Mouse (Mus musculus) ES-E14 (cell line): ENCODE data around the gene Supt3. TPM values are rescaled to one million over a fixed set of nuclear protein-coding genes. Genes with fewer than 3 reads are reported as not detected.

ENCODE experiments used
- DNase-seq: peaks from one replicate; pipeline ENCODE4 v3.0.0-alpha.2; 2013; ENCODE audit warnings: low read depth, low spot score
- H3K27ac ChIP-seq: 2 replicates; pipeline ENCODE4 v1.5.1; 2012; ENCODE audit warnings: low read depth, mild to moderate bottlenecking, low read length, moderate library complexity, mixed read lengths; ENCODE audit not compliant: poor library complexity, insufficient read depth, severe bottlenecking
- H3K36me3 ChIP-seq: 2 replicates; pipeline ENCODE4 v1.6.1; 2012; ENCODE audit warnings: mild to moderate bottlenecking, low read length, moderate library complexity, mixed read lengths; ENCODE audit not compliant: control insufficient read depth, poor library complexity, insufficient read depth, severe bottlenecking
- H3K4me1 ChIP-seq, 2 experiments: fragments of 150-350 bp in 1 of 2; sonication (generic) in 1 of 2; 2 replicates each; pipeline ENCODE4 v1.6.1; 2012; ENCODE audit warnings: low read length in 2 of 2, mild to moderate bottlenecking in 1 of 2, mixed read lengths in 1 of 2; ENCODE audit not compliant: control insufficient read depth in 2 of 2, insufficient read depth in 2 of 2, poor library complexity in 1 of 2
- H3K4me3 ChIP-seq, 2 experiments: fragments of 150-350 bp in 1 of 2; sonication (generic) in 1 of 2; 2 replicates each; pipeline ENCODE4 v1.5.1; 2012; ENCODE audit warnings: low read length in 2 of 2, low read depth in 1 of 2, mild to moderate bottlenecking in 1 of 2, mixed read lengths in 1 of 2; ENCODE audit not compliant: insufficient read depth in 1 of 2, poor library complexity in 1 of 2, severe bottlenecking in 1 of 2
- H3K9ac ChIP-seq: 2 replicates; pipeline ENCODE4 v1.6.1; 2012; ENCODE audit warnings: low read depth, mild to moderate bottlenecking, low read length, mixed read lengths; ENCODE audit not compliant: poor library complexity, insufficient read depth, severe bottlenecking
- H3K9me3 ChIP-seq: fragments of 150-350 bp; sonication (generic); 2 replicates; pipeline ENCODE4 v1.6.1; 2012; ENCODE audit warnings: low read depth, mild to moderate bottlenecking, low read length; ENCODE audit not compliant: control insufficient read depth, insufficient read depth
- CHD2 ChIP-seq: IDR thresholded peaks from 2 replicates; pipeline ENCODE4 v1.6.1; 2014; ENCODE audit warnings: mild to moderate bottlenecking, low read depth, low read length, inconsistent platforms
- HCFC1 ChIP-seq: IDR thresholded peaks from 2 replicates; pipeline ENCODE4 v1.6.1; 2012; ENCODE audit warnings: low read length, inconsistent platforms, borderline replicate concordance; ENCODE audit not compliant: insufficient read depth
- MAFK ChIP-seq: IDR thresholded peaks from 2 replicates; pipeline ENCODE4 v1.6.1; 2014; ENCODE audit warnings: mild to moderate bottlenecking, low read depth, low read length, inconsistent platforms; ENCODE audit not compliant: insufficient read depth
- ZC3H11A ChIP-seq: IDR thresholded peaks from 2 replicates; pipeline ENCODE4 v1.6.1; 2012; ENCODE audit warnings: low read depth, mild to moderate bottlenecking, inconsistent platforms, low read length, borderline replicate concordance
- ZNF384 ChIP-seq: IDR thresholded peaks from 2 replicates; pipeline ENCODE4 v1.6.1; 2012; ENCODE audit warnings: low read depth, low read length, inconsistent platforms
- in situ Hi-C, 2 experiments: fragments of 600-800 bp; cut with MboI; formaldehyde crosslinking; loops; one replicate each; pipeline ENCODE4 v1.15.1; 2025; ENCODE audit warnings: low sequenced_read_pairs in 2 of 2, inconsistent platforms in 1 of 2; ENCODE audit not compliant: unreplicated experiment in 2 of 2
- total RNA-seq: library from RNA; depleted of rRNA; stranded (reverse); fragments of 300-350 nt; gene quantifications from 2 replicates; pipeline ENCODE4 v1.2.3, GENCODE M21; 2012

Gene Supt3
- total RNA-seq, 1 experiment = 4.9 TPM

DNA sequence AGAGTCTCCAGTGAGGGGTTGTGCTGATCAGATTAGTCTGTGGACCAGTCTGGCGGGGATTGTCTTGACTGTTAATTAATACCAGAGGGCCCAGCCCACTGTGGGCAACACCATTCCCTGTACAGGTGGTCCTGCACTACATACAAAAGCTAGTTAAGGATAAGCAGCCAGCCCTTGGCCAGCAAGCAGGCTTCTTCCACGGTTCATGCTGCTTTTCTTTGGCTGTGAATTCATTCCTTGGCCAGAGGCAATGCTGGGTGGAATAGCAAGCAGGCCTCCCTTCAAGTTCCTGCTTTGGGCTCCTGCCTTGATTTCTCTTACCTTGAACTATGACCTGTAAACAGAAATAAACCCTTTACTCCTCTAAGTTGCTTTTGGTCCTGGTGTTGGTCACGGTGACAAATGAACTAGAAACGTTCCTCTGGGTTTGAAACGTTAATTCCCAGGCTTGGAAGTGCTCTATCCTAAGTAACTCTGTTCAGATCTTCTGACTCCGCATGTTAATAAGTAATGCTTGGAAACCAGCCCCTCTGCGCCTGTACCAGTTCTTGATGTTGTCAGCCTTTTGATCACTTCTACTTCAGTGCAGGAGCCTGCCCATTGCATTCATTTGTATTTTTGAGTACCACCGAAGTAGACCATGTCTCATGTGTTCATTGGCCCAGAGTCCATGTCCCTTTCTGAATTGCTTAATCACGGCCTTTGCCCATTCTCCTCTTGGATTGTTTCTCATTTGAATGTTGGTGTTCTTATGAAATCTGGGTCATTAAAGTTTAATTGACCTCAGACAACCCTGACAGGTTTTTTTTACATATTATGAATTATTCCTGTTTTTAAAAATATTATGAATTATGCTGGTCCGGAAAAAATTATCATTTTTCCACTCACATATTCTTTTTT lies 356.8 kb downstream of the Supt3 start:
- no peak overlapping the region for H3K27ac ChIP-seq
- no peak for DNase-seq
- H3K4me1 ChIP-seq = no peaks in the 10 kb centered on the region
- no peak overlapping the region for H3K9ac ChIP-seq
- no peaks in the 10 kb centered on the region for H3K36me3 ChIP-seq
- TF ChIP-seq ZNF384 (no peak), MAFK (no peak), ZC3H11A (no peak), CHD2 (no peak), HCFC1 (no peak)
- H3K4me3 ChIP-seq = no peak overlapping the region
- no peaks in the 10 kb centered on the region for H3K9me3 ChIP-seq
- in situ Hi-C loops = no loop called here

DNA sequence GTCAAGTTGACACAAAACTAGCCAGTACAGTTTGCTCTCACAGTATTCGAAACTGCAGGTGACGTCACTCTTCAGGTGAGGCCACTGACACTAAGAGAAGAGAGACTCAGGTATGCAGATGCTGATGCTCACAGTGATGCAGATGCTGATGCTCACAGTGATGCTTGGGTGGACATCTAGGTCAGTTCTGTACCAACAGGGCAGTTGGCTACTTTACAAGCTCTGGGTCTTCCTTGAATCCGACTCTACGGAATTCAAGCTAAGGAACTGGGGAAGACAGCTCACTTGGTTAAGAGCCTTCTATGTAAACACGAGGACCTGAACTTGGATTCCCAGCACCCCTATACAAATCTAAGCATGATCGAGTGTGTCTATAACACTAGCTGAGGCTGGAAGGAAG lies 359.5 kb downstream of the Supt3 start:
- H3K27ac ChIP-seq = no peak overlapping the region
- TF ChIP-seq ZC3H11A = no peak
- TF ChIP-seq HCFC1 = no peak
- no peak for TF ChIP-seq CHD2
- TF ChIP-seq ZNF384 = no peak
- TF ChIP-seq MAFK = no peak
- no peaks in the 10 kb centered on the region for H3K9me3 ChIP-seq
- H3K9ac ChIP-seq = no peak overlapping the region
- no peak overlapping the region for H3K4me3 ChIP-seq
- in situ Hi-C loops = no loop called here
- DNase-seq = no peak
- no peaks in the 10 kb centered on the region for H3K36me3 ChIP-seq
- no peaks in the 10 kb centered on the region for H3K4me1 ChIP-seq

DNA sequence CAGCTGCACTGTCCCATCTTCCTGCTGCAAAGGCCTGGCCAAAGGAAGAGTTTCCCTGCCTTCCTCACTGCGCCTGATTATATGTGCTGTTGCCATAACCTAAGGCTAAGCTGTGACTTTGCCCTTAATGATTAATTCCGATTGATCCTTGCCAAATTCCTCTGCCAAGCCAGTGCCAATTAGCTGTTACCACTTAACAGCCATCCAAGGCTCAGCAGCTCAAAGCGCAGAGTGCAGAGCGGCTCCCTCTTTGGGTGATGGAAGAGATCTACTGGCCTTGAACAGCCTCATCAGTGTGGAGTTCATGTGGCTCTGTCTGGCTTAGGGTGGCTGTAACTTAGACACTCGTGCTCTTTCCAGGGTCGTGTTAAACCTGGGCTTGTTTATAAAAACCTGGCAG lies 366.1 kb downstream of the Supt3 start:
- Histone ChIP-seq H3K36me3 (no peaks in the 10 kb centered on the region), H3K9ac (no peak overlapping the region), H3K4me1 (no peaks in the 10 kb centered on the region), H3K4me3 (no peak overlapping the region), H3K9me3 (no peaks in the 10 kb centered on the region), H3K27ac (no peak overlapping the region)
- DNase-seq = no peak
- in situ Hi-C loops = no loop called here
- TF ChIP-seq ZC3H11A (no peak), HCFC1 (no peak), ZNF384 (no peak), MAFK (no peak)

DNA sequence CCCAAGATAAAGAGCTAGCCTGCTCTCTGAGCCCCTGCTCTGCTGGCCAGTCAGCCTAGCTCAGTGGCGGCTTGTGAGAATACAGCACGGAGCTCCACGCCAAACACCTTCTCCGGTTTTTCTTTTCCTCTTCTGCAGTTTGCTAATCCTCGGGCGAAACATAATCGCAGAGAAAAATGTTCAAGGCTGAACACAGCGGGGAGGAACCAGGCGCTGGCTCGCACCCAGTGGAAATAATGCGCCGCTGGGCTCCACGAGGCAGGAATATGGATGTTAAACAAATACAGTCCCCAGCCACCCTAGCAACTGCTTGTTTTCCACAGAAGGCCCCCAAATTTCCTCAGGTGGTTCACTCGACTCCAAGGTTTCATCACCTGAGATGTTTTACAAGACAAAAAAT lies 367.7 kb downstream of the Supt3 start:
- Histone ChIP-seq H3K4me3 (no peak overlapping the region; a peak in 1 of 4 replicates), H3K27ac (no peak overlapping the region), H3K9me3 (no peaks in the 10 kb centered on the region), H3K9ac (no peak overlapping the region), H3K4me1 (no peaks in the 10 kb centered on the region), H3K36me3 (no peaks in the 10 kb centered on the region)
- in situ Hi-C loops = no loop called here
- no peak for DNase-seq
- no peak for TF ChIP-seq ZNF384
- no peak for TF ChIP-seq HCFC1
- no peak for TF ChIP-seq CHD2
- TF ChIP-seq ZC3H11A = no peak
- no peak for TF ChIP-seq MAFK
